Mouse (Mus musculus) MEL (cell line): ENCODE results near the gene Cldn34a. TPM values are rescaled to one million over a fixed set of nuclear protein-coding genes. Genes with fewer than 3 reads are reported as not detected.

Experiments
- DNase-seq: peaks from one replicate; pipeline ENCODE4 v3.0.0; 2011; ENCODE audit warnings: low read depth, low spot score
- H3K27ac ChIP-seq: 2 replicates; pipeline ENCODE4 v1.5.1; 2012; ENCODE audit warnings: low read depth, mild to moderate bottlenecking, control low read depth, low read length, moderate library complexity; ENCODE audit not compliant: control insufficient read depth
- H3K27me3 ChIP-seq, 2 experiments: fragments of 150-350 bp in 1 of 2; sonication (generic) in 1 of 2; 2 replicates each; pipeline ENCODE4 v1.6.1; 2012; ENCODE audit warnings: low read length in 2 of 2, mild to moderate bottlenecking in 2 of 2, improper control_type of control experiment in 1 of 2, moderate library complexity in 1 of 2; ENCODE audit not compliant: insufficient read depth in 2 of 2, control insufficient read depth in 1 of 2
- H3K36me3 ChIP-seq, 2 experiments: 2 replicates each; pipeline ENCODE4 v1.6.1; 2012 to 2014; ENCODE audit warnings: low read length in 2 of 2, improper control_type of control experiment in 1 of 2, inconsistent platforms in 1 of 2, mild to moderate bottlenecking in 1 of 2; ENCODE audit not compliant: insufficient read depth in 2 of 2, control insufficient read depth in 1 of 2
- H3K4me1 ChIP-seq, 2 experiments: fragments of 150-350 bp in 1 of 2; sonication (generic) in 1 of 2; 2 replicates each; pipeline ENCODE4 v1.6.1; 2012; ENCODE audit warnings: low read length in 2 of 2, improper control_type of control experiment in 1 of 2, mild to moderate bottlenecking in 1 of 2; ENCODE audit not compliant: insufficient read depth in 2 of 2, control insufficient read depth in 1 of 2
- H3K4me3 ChIP-seq, 2 experiments: fragments of 150-350 bp in 1 of 2; sonication (generic) in 1 of 2; 2 replicates each; pipeline ENCODE4 v1.5.1; 2012; ENCODE audit warnings: low read depth in 2 of 2, low read length in 2 of 2, mild to moderate bottlenecking in 2 of 2, moderate library complexity in 2 of 2, control low read depth in 1 of 2, improper control_type of control experiment in 1 of 2; ENCODE audit not compliant: control insufficient read depth in 1 of 2, insufficient read depth in 1 of 2
- H3K79me2 ChIP-seq: 2 replicates; pipeline ENCODE4 v1.6.1; 2012; ENCODE audit warnings: mild to moderate bottlenecking, low read length, moderate library complexity; ENCODE audit not compliant: control insufficient read depth, poor library complexity, insufficient read depth
- H3K9ac ChIP-seq: 2 replicates; pipeline ENCODE4 v1.6.1; 2012; ENCODE audit warnings: low read depth, mild to moderate bottlenecking, control low read depth, low read length, moderate library complexity; ENCODE audit not compliant: control insufficient read depth, poor library complexity, severe bottlenecking
- H3K9me3 ChIP-seq: fragments of 150-350 bp; sonication (generic); replicated peaks from 2 replicates; pipeline ENCODE4 v1.6.1; 2012; ENCODE audit warnings: mild to moderate bottlenecking, low read length, improper control_type of control experiment, moderate library complexity; ENCODE audit not compliant: insufficient read depth
- BHLHE40 ChIP-seq: IDR thresholded peaks from 2 replicates; pipeline ENCODE4 v1.6.1; 2012; ENCODE audit warnings: low read depth, mild to moderate bottlenecking, inconsistent platforms, low read length, improper control_type of control experiment, borderline replicate concordance
- CHD2 ChIP-seq: IDR thresholded peaks from 2 replicates; pipeline ENCODE4 v1.6.1; 2011; ENCODE audit warnings: low read length, improper control_type of control experiment
- ETS1 ChIP-seq: IDR thresholded peaks from 2 replicates; pipeline ENCODE4 v1.6.1; 2012; ENCODE audit warnings: low read depth, mild to moderate bottlenecking, inconsistent platforms, low read length, improper control_type of control experiment, moderate library complexity
- GABPA ChIP-seq: IDR thresholded peaks from 2 replicates; pipeline ENCODE4 v1.6.1; 2012; ENCODE audit warnings: low read depth, mild to moderate bottlenecking, inconsistent platforms, low read length, improper control_type of control experiment, moderate library complexity
- HCFC1 ChIP-seq: IDR thresholded peaks from 2 replicates; pipeline ENCODE4 v1.6.1; 2012; ENCODE audit warnings: low read depth, mild to moderate bottlenecking, inconsistent platforms, low read length, improper control_type of control experiment, moderate library complexity
- MAZ ChIP-seq: IDR thresholded peaks from 2 replicates; pipeline ENCODE4 v1.6.1; 2012; ENCODE audit warnings: low read depth, mild to moderate bottlenecking, inconsistent platforms, low read length, improper control_type of control experiment
- NELFE ChIP-seq: IDR thresholded peaks from 2 replicates; pipeline ENCODE4 v1.6.1; 2011; ENCODE audit warnings: low read depth, low read length, improper control_type of control experiment
- NRF1 ChIP-seq: IDR thresholded peaks from 2 replicates; pipeline ENCODE4 v1.6.1; 2014; ENCODE audit warnings: low read depth, mild to moderate bottlenecking, inconsistent platforms, low read length, improper control_type of control experiment, moderate library complexity; ENCODE audit not compliant: poor library complexity, insufficient read depth, severe bottlenecking
- POLR2AphosphoS2 ChIP-seq: IDR thresholded peaks from 2 replicates; pipeline ENCODE4 v1.6.1; 2011; ENCODE audit warnings: low read length, improper control_type of control experiment
- POLR2AphosphoS5 ChIP-seq: IDR thresholded peaks from 2 replicates; pipeline ENCODE4 v1.6.1; 2012; ENCODE audit warnings: low read depth, borderline replicate concordance, mild to moderate bottlenecking, inconsistent platforms, low read length, moderate library complexity, mixed read lengths
- RCOR1 ChIP-seq: IDR thresholded peaks from 2 replicates; pipeline ENCODE4 v1.6.1; 2012; ENCODE audit warnings: low read depth, mild to moderate bottlenecking, inconsistent platforms, low read length, improper control_type of control experiment
- UBTF ChIP-seq: IDR thresholded peaks from 2 replicates; pipeline ENCODE4 v1.6.1; 2012; ENCODE audit warnings: low read depth, mild to moderate bottlenecking, inconsistent platforms, low read length, improper control_type of control experiment, moderate library complexity, borderline replicate concordance; ENCODE audit not compliant: insufficient read depth
- ZC3H11A ChIP-seq: IDR thresholded peaks from 2 replicates; pipeline ENCODE4 v1.6.1; 2012; ENCODE audit warnings: low read depth, mild to moderate bottlenecking, inconsistent platforms, low read length, improper control_type of control experiment
- ZMIZ1 ChIP-seq: IDR thresholded peaks from 2 replicates; pipeline ENCODE4 v1.6.1; 2012; ENCODE audit warnings: low read depth, mild to moderate bottlenecking, inconsistent platforms, low read length, improper control_type of control experiment, moderate library complexity
- polyA plus RNA-seq, 2 experiments: library from polyadenylated mRNA; stranded (reverse) in 1 of 2; unstranded in 1 of 2; fragments of >175 nt in 1 of 2; fragments of >200 nt in 1 of 2; gene quantifications; 2 replicates each; pipeline versions ENCODE4 v1.2.1 to v1.2.4; 2012; ENCODE audit warnings: low replicate concordance in 2 of 2, low read depth in 1 of 2; ENCODE audit not compliant: insufficient read length in 2 of 2, insufficient read depth in 1 of 2, missing spikeins in 1 of 2
- total RNA-seq: library from RNA; depleted of rRNA; stranded (reverse); fragments of 300-350 nt; gene quantifications from 2 replicates; pipeline ENCODE4 v1.2.3, GENCODE M21; 2012; rRNA removed

The Cldn34a gene
- total and polyA plus RNA-seq, 3 experiments, result not detected

GRCm38 (mm10) chrX:152548180-152548579 lies 15.0 kb upstream of the Cldn34a start:
- H3K9me3 ChIP-seq, result no peaks in the 10 kb centered on the region
- H3K36me3 ChIP-seq, result no peaks in the 10 kb centered on the region; a peak in 2 of 4 replicates
- H3K27ac ChIP-seq, result no peak overlapping the region
- H3K4me1 ChIP-seq, result no peaks in the 10 kb centered on the region
- DNase-seq, result no peak
- H3K4me3 ChIP-seq, result no peak overlapping the region
- no peaks in the 10 kb centered on the region for H3K79me2 ChIP-seq
- H3K27me3 ChIP-seq, result no peaks in the 10 kb centered on the region
- no peak overlapping the region for H3K9ac ChIP-seq
- TF ChIP-seq CHD2 (no peak), RCOR1 (no peak), ZC3H11A (no peak), GABPA (no peak), BHLHE40 (no peak), NELFE (no peak), HCFC1 (no peak), POLR2AphosphoS2 (no peak), NRF1 (no peak), ZMIZ1 (no peak), ETS1 (no peak), MAZ (no peak)

DNA sequence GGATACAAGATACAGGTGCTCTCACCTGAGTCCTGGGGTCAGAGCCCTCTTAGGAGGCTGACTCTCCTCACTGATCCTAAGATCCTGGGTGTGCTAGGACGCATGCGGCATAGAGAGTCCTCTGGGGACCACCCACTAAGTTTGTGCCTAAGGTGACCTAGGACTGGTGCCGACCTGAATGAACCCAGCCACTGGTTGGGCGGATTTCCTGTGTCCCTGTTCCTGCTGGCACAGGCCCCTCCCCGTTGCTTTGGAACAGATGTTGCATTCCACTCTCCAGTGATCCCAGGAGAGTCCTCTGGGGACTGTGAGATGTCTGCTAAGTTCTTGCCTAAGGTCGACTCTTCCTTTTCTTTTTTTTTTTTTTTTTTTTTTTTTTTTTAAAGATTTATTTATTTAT lies 5.7 kb upstream of the Cldn34a start:
- H3K4me3 ChIP-seq, result no peak overlapping the region
- no peak for TF ChIP-seq POLR2AphosphoS5
- no peak for TF ChIP-seq NELFE
- no peak for TF ChIP-seq ZC3H11A
- TF ChIP-seq UBTF, result no peak
- TF ChIP-seq ETS1, result no peak
- H3K9ac ChIP-seq, result no peak overlapping the region
- H3K79me2 ChIP-seq, result no peaks in the 10 kb centered on the region
- DNase-seq, result no peak
- H3K36me3 ChIP-seq, result no peaks in the 10 kb centered on the region
- H3K4me1 ChIP-seq, result no peaks in the 10 kb centered on the region
- H3K27ac ChIP-seq, result no peak overlapping the region
- H3K9me3 ChIP-seq, result no peaks in the 10 kb centered on the region
- no peaks in the 10 kb centered on the region for H3K27me3 ChIP-seq

Other genes starting within 250 kb of the Cldn34a start
- gene Kantr, start 235.8 kb upstream of the Cldn34a start, total RNA-seq, result 1.6 and 2.8 TPM in 2 replicates
- 1 to 10 TPM in 1 of 2 experiments, not detected in 1; 3.9 TPM for gene Kantr, start 235.8 kb upstream of the Cldn34a start, polyA plus RNA-seq
- gene Tspyl2, start 220.9 kb upstream of the Cldn34a start, total RNA-seq, result 14.9 and 19.8 TPM in 2 replicates
- 10 to 100 TPM in 1 of 2 experiments, not detected in 1; 38.1 TPM for gene Tspyl2, start 220.9 kb upstream of the Cldn34a start, polyA plus RNA-seq
- not detected in 2 replicates for gene Gpr173, start 194.6 kb upstream of the Cldn34a start, total RNA-seq
- gene Gpr173, start 194.6 kb upstream of the Cldn34a start, polyA plus RNA-seq, result not detected
- gene Shroom2, start 206.1 kb downstream of the Cldn34a start, total RNA-seq, result not detected in 2 replicates
- not detected for gene Shroom2, start 206.1 kb downstream of the Cldn34a start, polyA plus RNA-seq
- not detected in 2 replicates for gene Gpr143, start 218.6 kb downstream of the Cldn34a start, total RNA-seq
- not detected for gene Gpr143, start 218.6 kb downstream of the Cldn34a start, polyA plus RNA-seq